Mouse (Mus musculus): Measurements from ENCODE around the gene Dmgdh. TPM values are rescaled to one million over a fixed set of nuclear protein-coding genes. Genes with fewer than 3 reads are reported as not detected.

Dmgdh gene
- polyA plus RNA-seq, 1 experiment: 0.11 TPM

DNA sequence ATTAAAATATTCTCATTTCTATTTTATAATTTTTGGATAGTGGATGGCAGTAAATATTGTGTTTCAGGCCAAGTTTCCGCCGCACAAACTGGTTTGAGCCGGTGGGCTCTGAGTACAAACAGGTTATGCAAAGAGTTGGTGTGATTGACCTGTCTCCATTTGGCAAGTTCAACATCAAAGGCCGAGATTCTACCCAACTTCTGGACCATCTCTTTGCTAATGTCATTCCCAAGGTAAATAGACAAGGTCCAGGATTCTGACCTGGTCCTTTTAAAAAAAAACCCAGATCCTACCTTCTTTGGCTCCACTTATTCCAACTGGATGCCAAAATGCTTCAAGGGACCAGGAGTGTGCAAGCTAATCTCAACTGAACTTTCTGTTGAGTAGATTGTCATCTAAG lies 37.0 kb downstream of the Dmgdh start:
- WGBS: 94% methylated on average over 4 of the region's 4 CpGs

DNA sequence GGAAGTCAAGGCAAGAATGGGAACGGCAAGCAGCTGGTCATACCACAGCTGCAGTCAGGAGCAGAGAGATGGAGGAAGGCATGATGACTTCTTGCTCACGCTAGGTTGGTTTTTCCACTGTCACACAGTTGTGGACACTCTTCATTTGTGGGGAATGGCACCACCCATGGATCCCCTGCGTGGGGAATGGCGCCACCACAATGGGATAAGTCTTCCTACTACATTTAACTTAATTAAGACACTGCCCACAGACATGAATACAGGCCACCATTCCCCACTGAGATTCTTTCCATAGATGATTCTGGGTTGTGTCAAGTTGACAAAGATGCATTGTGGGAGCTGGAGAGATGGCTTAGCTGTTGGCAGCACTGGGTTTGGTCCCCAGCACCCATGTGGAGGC lies 38.1 kb downstream of the Dmgdh start:
- TF ChIP-seq POLR2A (IDR thresholded peaks at IDR 0.05; ENCODE audit: borderline replicate concordance, insufficient read depth, low read length): no peak
- no peak for TF ChIP-seq CTCF (IDR thresholded peaks at IDR 0.05; ENCODE audit: borderline replicate concordance, insufficient read depth, low read depth, low read length)
- no peak for DNase-seq
- Histone ChIP-seq H3K4me1 (ENCODE audit: control insufficient read depth, insufficient read depth, low read length) (no peaks in the 10 kb centered on the region), H3K4me3 (replicated peaks; ENCODE audit: insufficient read depth, low read depth, low read length) (no peak overlapping the region), H3K27ac (ENCODE audit: insufficient read depth, low read length) (no peak overlapping the region), H3K27me3 (ENCODE audit: control insufficient read depth, insufficient read depth, low read length) (no peaks in the 10 kb centered on the region)
- WGBS: 91% methylated on average over 4 of the region's 4 CpGs

More for the DNA sequence above, 37.0 kb downstream of the Dmgdh start:
- no peaks in the 10 kb centered on the region for H3K4me1 ChIP-seq (ENCODE audit: control insufficient read depth, insufficient read depth, low read length)
- H3K27me3 ChIP-seq (ENCODE audit: control insufficient read depth, insufficient read depth, low read length): no peaks in the 10 kb centered on the region
- TF ChIP-seq CTCF (IDR thresholded peaks at IDR 0.05; ENCODE audit: borderline replicate concordance, insufficient read depth, low read depth, low read length) (no peak), POLR2A (IDR thresholded peaks at IDR 0.05; ENCODE audit: borderline replicate concordance, insufficient read depth, low read length) (no peak)
- no peak overlapping the region for H3K4me3 ChIP-seq (replicated peaks; ENCODE audit: insufficient read depth, low read depth, low read length)
- H3K27ac ChIP-seq (ENCODE audit: insufficient read depth, low read length): no peak overlapping the region
- no peak for DNase-seq

DNA sequence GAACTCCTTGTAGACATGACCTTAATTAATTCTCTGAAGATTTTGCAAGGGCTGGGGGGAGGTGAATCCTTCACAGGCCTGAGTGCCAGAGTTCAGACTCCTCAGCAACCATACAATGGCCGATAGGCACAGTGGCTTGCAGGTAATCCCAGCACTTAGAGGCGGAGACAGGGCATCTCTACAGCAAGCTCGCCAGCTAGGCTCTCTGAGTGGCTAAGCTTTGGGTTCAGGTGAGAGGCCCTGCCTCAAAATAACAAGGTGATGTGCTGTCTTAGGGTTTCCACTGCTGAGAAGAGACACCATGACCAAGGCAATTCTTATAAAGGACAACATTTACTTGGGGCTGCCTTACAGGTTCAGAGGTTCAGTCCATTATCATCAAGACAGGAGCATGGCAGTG lies 39.6 kb downstream of the Dmgdh start:
- TF ChIP-seq POLR2A (IDR thresholded peaks at IDR 0.05; ENCODE audit: borderline replicate concordance, insufficient read depth, low read length): no peak
- no peak for TF ChIP-seq CTCF (IDR thresholded peaks at IDR 0.05; ENCODE audit: borderline replicate concordance, insufficient read depth, low read depth, low read length)
- WGBS: 90% methylated on average over 3 of the region's 3 CpGs
- Histone ChIP-seq H3K4me1 (ENCODE audit: control insufficient read depth, insufficient read depth, low read length) (no peaks in the 10 kb centered on the region), H3K4me3 (replicated peaks; ENCODE audit: insufficient read depth, low read depth, low read length) (no peak overlapping the region), H3K27ac (ENCODE audit: insufficient read depth, low read length) (no peak overlapping the region), H3K27me3 (ENCODE audit: control insufficient read depth, insufficient read depth, low read length) (no peaks in the 10 kb centered on the region)
- DNase-seq: no peak

DNA sequence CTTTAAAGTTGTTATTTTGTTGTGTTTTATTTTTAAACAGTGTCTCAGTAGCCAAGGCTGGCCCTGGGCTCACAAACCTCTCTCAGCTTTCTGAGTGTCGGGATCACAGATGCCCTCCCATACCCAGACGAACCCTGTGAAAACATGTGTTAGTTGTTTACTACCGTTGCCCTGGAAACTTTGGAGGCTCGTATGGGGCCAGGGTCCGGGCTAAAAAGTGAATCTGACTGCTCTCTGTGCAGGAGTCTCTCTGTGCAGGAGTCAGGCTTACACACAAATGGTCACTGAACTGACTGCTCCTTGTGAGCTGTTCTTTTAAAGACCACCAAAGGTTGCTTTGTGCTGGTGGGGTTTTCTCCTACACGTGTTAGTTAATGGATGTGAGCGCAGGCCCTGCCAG lies 42.9 kb downstream of the Dmgdh start:
- 45% methylated on average over 7 of the region's 7 CpGs for WGBS
- H3K27me3 ChIP-seq (ENCODE audit: control insufficient read depth, insufficient read depth, low read length): no peaks in the 10 kb centered on the region
- TF ChIP-seq POLR2A (IDR thresholded peaks at IDR 0.05; ENCODE audit: borderline replicate concordance, insufficient read depth, low read length) (no peak), CTCF (IDR thresholded peaks at IDR 0.05; ENCODE audit: borderline replicate concordance, insufficient read depth, low read depth, low read length) (no peak)
- no peak for DNase-seq
- H3K27ac ChIP-seq (ENCODE audit: insufficient read depth, low read length): no peak overlapping the region
- H3K4me3 ChIP-seq (replicated peaks; ENCODE audit: insufficient read depth, low read depth, low read length): no peak overlapping the region
- H3K4me1 ChIP-seq (ENCODE audit: control insufficient read depth, insufficient read depth, low read length): no peaks in the 10 kb centered on the region

DNA sequence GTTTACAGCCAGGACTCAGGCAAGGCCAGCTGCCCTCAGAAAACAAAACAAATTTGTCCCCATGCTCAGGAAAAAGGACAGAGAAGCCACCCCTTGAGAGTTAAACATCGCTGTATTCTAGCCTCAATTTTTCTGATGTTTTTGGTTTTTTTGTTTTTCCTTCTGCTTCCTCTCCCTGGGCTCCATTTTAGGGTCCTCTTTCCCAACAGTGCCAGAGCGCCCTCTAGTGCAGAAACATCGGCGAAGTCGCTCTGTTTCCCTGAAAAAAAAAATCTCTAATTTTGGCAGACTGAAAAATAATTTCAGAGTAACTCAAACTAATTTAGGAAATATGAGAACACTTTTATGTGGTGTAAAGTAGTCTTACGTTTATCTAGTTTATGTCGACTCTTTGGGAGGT lies 44.7 kb downstream of the Dmgdh start:
- no peaks in the 10 kb centered on the region for H3K27me3 ChIP-seq (ENCODE audit: control insufficient read depth, insufficient read depth, low read length)
- TF ChIP-seq POLR2A (IDR thresholded peaks at IDR 0.05; ENCODE audit: borderline replicate concordance, insufficient read depth, low read length) (no peak), CTCF (IDR thresholded peaks at IDR 0.05; ENCODE audit: borderline replicate concordance, insufficient read depth, low read depth, low read length) (peak; percentile 69; the same call in 1 of the 2 replicates)
- no peak overlapping the region for H3K27ac ChIP-seq (ENCODE audit: insufficient read depth, low read length)
- peak; percentile 49 to 65 for DNase-seq
- 3% methylated on average over 7 of the region's 7 CpGs for WGBS
- H3K4me3 ChIP-seq (replicated peaks; ENCODE audit: insufficient read depth, low read depth, low read length): no peak overlapping the region
- peaks cover 1% of the 10 kb centered on the region; the same call in 1 of the 2 replicates for H3K4me1 ChIP-seq (ENCODE audit: control insufficient read depth, insufficient read depth, low read length)

DNA sequence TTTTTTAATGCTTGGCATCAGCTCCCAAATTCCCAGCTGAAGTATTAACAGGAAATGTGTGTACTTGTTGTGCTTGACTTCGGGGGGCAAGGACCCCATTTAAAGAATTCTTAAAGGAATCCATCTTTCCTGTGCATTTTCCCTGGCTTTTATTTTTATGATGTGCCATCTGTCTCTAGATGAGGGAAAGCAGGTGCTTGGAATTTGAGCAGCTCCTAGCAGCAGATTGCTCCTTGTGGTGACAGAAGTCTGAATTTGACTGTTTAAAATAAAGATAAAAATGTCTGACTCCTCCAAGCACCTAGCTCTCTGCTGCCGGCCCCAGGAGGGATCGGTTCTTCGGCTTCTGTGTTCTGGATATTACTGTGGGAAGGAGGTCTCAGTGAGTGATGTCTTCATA lies 47.7 kb downstream of the Dmgdh start:
- WGBS: 25% methylated on average over 4 of the region's 4 CpGs
- TF ChIP-seq POLR2A (IDR thresholded peaks at IDR 0.05; ENCODE audit: borderline replicate concordance, insufficient read depth, low read length): no peak
- no peak for TF ChIP-seq CTCF (IDR thresholded peaks at IDR 0.05; ENCODE audit: borderline replicate concordance, insufficient read depth, low read depth, low read length)
- no peaks in the 10 kb centered on the region for H3K27me3 ChIP-seq (ENCODE audit: control insufficient read depth, insufficient read depth, low read length)
- H3K27ac ChIP-seq (ENCODE audit: insufficient read depth, low read length): no peak overlapping the region
- H3K4me3 ChIP-seq (replicated peaks; ENCODE audit: insufficient read depth, low read depth, low read length): no peak overlapping the region
- peaks cover 4% of the 10 kb centered on the region; the same call in 1 of the 2 replicates for H3K4me1 ChIP-seq (ENCODE audit: control insufficient read depth, insufficient read depth, low read length)
- DNase-seq: peak in 1 of 2 experiments; percentile 44

DNA sequence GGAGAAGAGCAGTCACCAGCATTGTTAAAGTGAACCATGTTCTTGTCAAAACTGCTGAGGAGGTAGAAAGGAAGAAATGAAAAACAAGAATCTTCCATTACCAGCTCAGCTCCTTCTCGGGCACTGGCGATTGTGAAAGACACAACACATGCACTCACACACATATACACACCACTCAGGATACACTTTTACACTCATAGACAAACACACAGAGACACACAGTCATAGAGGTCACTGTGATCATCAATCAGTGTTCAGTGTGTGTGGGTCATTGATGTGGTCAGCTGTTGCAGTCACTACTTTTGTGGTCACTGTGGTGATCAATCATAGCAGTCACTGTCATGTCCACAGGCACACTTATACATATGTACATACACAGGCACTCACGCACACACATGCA lies 49.2 kb downstream of the Dmgdh start:
- Histone ChIP-seq H3K27me3 (ENCODE audit: control insufficient read depth, insufficient read depth, low read length) (no peaks in the 10 kb centered on the region), H3K27ac (ENCODE audit: insufficient read depth, low read length) (no peak overlapping the region), H3K4me1 (ENCODE audit: control insufficient read depth, insufficient read depth, low read length) (peaks cover 4% of the 10 kb centered on the region; the same call in 1 of the 2 replicates), H3K4me3 (replicated peaks; ENCODE audit: insufficient read depth, low read depth, low read length) (no peak overlapping the region)
- DNase-seq: no peak
- TF ChIP-seq POLR2A (IDR thresholded peaks at IDR 0.05; ENCODE audit: borderline replicate concordance, insufficient read depth, low read length) (no peak), CTCF (IDR thresholded peaks at IDR 0.05; ENCODE audit: borderline replicate concordance, insufficient read depth, low read depth, low read length) (no peak)
- 94% methylated on average over 3 of the region's 3 CpGs for WGBS

DNA sequence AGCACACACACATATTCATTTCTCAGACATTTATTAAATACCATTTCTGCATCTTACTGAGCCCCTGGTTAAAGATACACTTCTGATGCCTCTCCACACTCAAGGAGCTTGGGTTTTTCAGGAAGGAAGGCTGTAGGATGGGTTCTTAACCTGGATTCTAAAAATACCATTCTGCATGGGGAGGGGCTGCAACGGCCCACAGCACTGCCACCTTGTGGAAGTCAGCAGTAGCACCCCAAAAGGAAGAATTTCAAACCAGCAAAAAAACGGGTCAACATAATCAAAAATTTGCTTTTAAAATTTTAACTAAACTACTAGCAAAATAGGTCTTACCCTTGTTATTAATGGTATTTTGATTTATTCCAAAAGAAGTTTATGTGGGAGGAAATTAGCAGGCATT lies 50.0 kb downstream of the Dmgdh start:
- TF ChIP-seq POLR2A (IDR thresholded peaks at IDR 0.05; ENCODE audit: borderline replicate concordance, insufficient read depth, low read length) (no peak), CTCF (IDR thresholded peaks at IDR 0.05; ENCODE audit: borderline replicate concordance, insufficient read depth, low read depth, low read length) (peak; percentile 71)
- 24% methylated on average over 2 of the region's 2 CpGs for WGBS
- peak; percentile 15 to 25 for DNase-seq

More for the DNA sequence above, 50.0 kb downstream of the Dmgdh start:
- H3K4me1 ChIP-seq (ENCODE audit: control insufficient read depth, insufficient read depth, low read length): peaks cover 4% of the 10 kb centered on the region; the same call in 1 of the 2 replicates
- no peaks in the 10 kb centered on the region for H3K27me3 ChIP-seq (ENCODE audit: control insufficient read depth, insufficient read depth, low read length)
- H3K27ac ChIP-seq (ENCODE audit: insufficient read depth, low read length): no peak overlapping the region
- H3K4me3 ChIP-seq (replicated peaks; ENCODE audit: insufficient read depth, low read depth, low read length): no peak overlapping the region

All from cerebellum, adult 2 months (tissue).